Comparison of ENCODE assay signal across 8 mouse cellular contexts in genomic region chr15:96697901-96698657, GRCm38 (mm10). TPM values are rescaled to one million over a fixed set of nuclear protein-coding genes. Genes with fewer than 3 reads are reported as not detected.
DNase-seq lines count a peak whose midpoint lies in the region; ATAC-seq and TF ChIP-seq lines count a peak whose summit lies in the region.

No protein-coding gene starts in this region.

- ATAC-seq in forebrain, embryonic 15.5 days (replicated peaks), result no peak; the same call in 1 of the 2 replicates
- ATAC-seq in limb, embryonic 15.5 days (ENCODE audit: insufficient number of reproducible peaks, low FRiP score, low TSS enrichment, low read depth), result no peak

- H3K27ac ChIP-seq in forebrain, embryonic 15.5 days (replicated peaks), result peak overlapping the region; percentile 100
- H3K27ac ChIP-seq in limb, embryonic 15.5 days, result peak overlapping the region; percentile 99
- H3K27ac ChIP-seq in olfactory bulb, adult 2 months (ENCODE audit: insufficient read depth, low read depth, low read length), result peak overlapping the region; percentile 90

- H3K4me1 ChIP-seq in forebrain, embryonic 15.5 days, result peaks cover 57% of the 10 kb centered on the region
- peaks cover 50% of the 10 kb centered on the region for H3K4me1 ChIP-seq in limb, embryonic 15.5 days
- H3K4me1 ChIP-seq in olfactory bulb, adult 2 months (ENCODE audit: control insufficient read depth, insufficient read depth, low read length), result peaks cover 6% of the 10 kb centered on the region; the same call in 1 of the 2 replicates

- no peak for TF ChIP-seq CTCF in olfactory bulb, adult 2 months (IDR thresholded peaks at IDR 0.05; ENCODE audit: insufficient read depth, low read depth, low read length)

- peak overlapping the region; percentile 75 for H3K4me3 ChIP-seq in forebrain, embryonic 15.5 days
- H3K4me3 ChIP-seq in limb, embryonic 15.5 days, result peak overlapping the region; percentile 81
- peak overlapping the region; percentile 68 for H3K4me3 ChIP-seq in olfactory bulb, adult 2 months (ENCODE audit: insufficient read depth, low read depth, low read length)

- intact Hi-C loops in left cerebral cortex, postnatal 4 days (cut with DNase I), result loop anchor here (10.0 kb wide), 1 partner anchor 437 kb away; no protein-coding TSS in a partner anchor
- intact Hi-C loops in left cerebral cortex, postnatal 36 days (cut with DNase I), result loop anchor here (5.0 kb wide), 2 partner anchors 56 to 239 kb away; partner anchors contain the start of gene Slc38a1

- H3K9me3 ChIP-seq in forebrain, embryonic 15.5 days, result no peaks in the 10 kb centered on the region
- H3K9me3 ChIP-seq in limb, embryonic 15.5 days, result no peaks in the 10 kb centered on the region

- peaks cover 40% of the 10 kb centered on the region for H3K36me3 ChIP-seq in forebrain, embryonic 15.5 days
- peaks cover 39% of the 10 kb centered on the region for H3K36me3 ChIP-seq in limb, embryonic 15.5 days

- no peaks in the 10 kb centered on the region for H3K27me3 ChIP-seq in forebrain, embryonic 15.5 days
- no peaks in the 10 kb centered on the region for H3K27me3 ChIP-seq in limb, embryonic 15.5 days

- no peak for TF ChIP-seq POLR2A in olfactory bulb, adult 2 months (IDR thresholded peaks at IDR 0.05; ENCODE audit: insufficient read depth, low read depth, low read length)

- H3K4me2 ChIP-seq in forebrain, embryonic 15.5 days (replicated peaks), result peak overlapping the region; percentile 86
- peak overlapping the region; percentile 76 for H3K4me2 ChIP-seq in limb, embryonic 15.5 days

- peak; percentile 39 for DNase-seq in left cerebral cortex, postnatal 4 days
- no peak for DNase-seq in left cerebral cortex, postnatal 36 days (ENCODE audit: low spot score in 2 of 2)
- DNase-seq in c-Kit-positive CD71-positive TER-119-negative erythroid progenitor cells, embryonic 14.5 days (ENCODE audit: low read depth), result peak; percentile 20
- DNase-seq in retina, embryonic 14.5 days (ENCODE audit: low spot score), result no peak
- no peak for DNase-seq in layer of hippocampus, postnatal 10 days (ENCODE audit: low spot score in 2 of 2)

- 17% methylated on average over 19 of the region's 19 CpGs for WGBS in forebrain, embryonic 15.5 days
- WGBS in limb, embryonic 15.5 days, result 7% methylated on average over 19 of the region's 19 CpGs
- WGBS in olfactory bulb, adult 2 months, result 6% methylated on average over 19 of the region's 19 CpGs

- peak overlapping the region; percentile 99 for H3K9ac ChIP-seq in forebrain, embryonic 15.5 days (replicated peaks)
- H3K9ac ChIP-seq in limb, embryonic 15.5 days, result peak overlapping the region; percentile 48

RNA-seq across cellular contexts. Expression of gene Slc38a2, which starts 1.5 kb away (rescaled TPM):
- 100 to 1,000 TPM; 114 to 124 TPM for total RNA-seq in left cerebral cortex, postnatal 4 days (2021)
- 10 to 100 TPM; 76.0 to 96.7 TPM for total RNA-seq in left cerebral cortex, postnatal 36 days (2021)
- 156 and 157 TPM in 2 replicates for polyA plus RNA-seq in forebrain, embryonic 15.5 days (2015; fragmentation: Nextera tagmentation; extraction: Ambion mirVana)
- polyA plus RNA-seq in limb, embryonic 15.5 days (2015; fragmentation: Nextera tagmentation; extraction: Ambion mirVana), result 116 and 117 TPM in 2 replicates
- 275 TPM in 1 of 2 replicates, not detected in the other for polyA plus RNA-seq in olfactory bulb, adult 2 months (2012; ENCODE audit: insufficient read depth, insufficient read length, low replicate concordance, missing spikeins)
- total RNA-seq in layer of hippocampus, postnatal 10 days (2021), result 10 to 100 TPM; 64.7 to 73.8 TPM

RNA-seq across cellular contexts. Expression of gene Slc38a1, which starts 55.4 kb away (rescaled TPM):
- 100 to 1,000 TPM; 116 to 118 TPM for total RNA-seq in left cerebral cortex, postnatal 4 days (2021)
- total RNA-seq in left cerebral cortex, postnatal 36 days (2021), result 100 to 1,000 TPM; 103 TPM
- 145 and 147 TPM in 2 replicates for polyA plus RNA-seq in forebrain, embryonic 15.5 days (2015; fragmentation: Nextera tagmentation; extraction: Ambion mirVana)
- 48.0 and 54.0 TPM in 2 replicates for polyA plus RNA-seq in limb, embryonic 15.5 days (2015; fragmentation: Nextera tagmentation; extraction: Ambion mirVana)
- polyA plus RNA-seq in olfactory bulb, adult 2 months (2012; ENCODE audit: insufficient read depth, insufficient read length, low replicate concordance, missing spikeins), result 186 TPM in 1 of 2 replicates, not detected in the other
- total RNA-seq in layer of hippocampus, postnatal 10 days (2021), result 10 to 100 TPM; 76.7 to 78.8 TPM

Comparison
In these comparisons a context has a peak if more than half of its experiments do, and no peak if none do; other contexts are left out.
1. DNase-seq: peak in left cerebral cortex, postnatal 4 days (single experiment) and c-Kit-positive CD71-positive TER-119-negative erythroid progenitor cells, embryonic 14.5 days (single experiment); none in left cerebral cortex, postnatal 36 days (0 of 2), retina, embryonic 14.5 days (single experiment) and layer of hippocampus, postnatal 10 days (0 of 2).
2. Peak in every context shown above with its lines, with median percentiles within 50 percentile points of each other: H3K27ac ChIP-seq and H3K4me3 ChIP-seq.